Mouse (Mus musculus): ENCODE results near the gene Myof. TPM values are rescaled to one million over a fixed set of nuclear protein-coding genes. Genes with fewer than 3 reads are reported as not detected.
A peak's percentile ranks its signal among the peaks of the same experiment; 100 is the strongest.

Gene Myof
- total and polyA plus RNA-seq, 3 experiments = 0.55 TPM; not detected in 2

DNA sequence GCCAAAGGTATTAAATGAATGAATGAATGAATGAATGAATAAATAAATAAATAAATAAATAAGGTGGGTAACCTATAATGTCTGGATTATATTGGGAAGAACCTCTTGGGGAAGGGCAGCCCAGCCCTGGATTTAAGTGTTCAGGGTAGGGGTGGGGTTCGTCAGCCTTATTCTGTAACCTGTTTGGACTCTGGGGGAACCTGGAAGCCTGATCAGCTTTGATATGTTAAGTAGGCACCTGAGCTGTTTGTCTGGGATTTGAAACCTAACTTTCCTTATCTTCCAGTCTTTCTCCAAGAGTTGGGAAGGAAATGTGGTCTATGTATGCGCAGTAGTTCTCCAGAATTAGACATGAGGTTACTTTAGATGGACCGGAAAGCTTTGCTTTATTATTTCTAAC, 19.8 kb upstream of the Myof start:
- Histone ChIP-seq H3K4me3 (ENCODE audit: low read depth, low read length) (no peak overlapping the region), H3K36me3 (replicated peaks) (peaks cover 63% of the 10 kb centered on the region), H3K9me3 (replicated peaks) (no peaks in the 10 kb centered on the region), H3K27me3 (ENCODE audit: insufficient read depth, low read length) (no peaks in the 10 kb centered on the region), H3K4me1 (ENCODE audit: insufficient read depth, low read depth, low read length) (no peaks in the 10 kb centered on the region)
- DNase-seq (ENCODE audit: low spot score) (no peak), ATAC-seq (ENCODE audit: extremely low read depth, insufficient number of reproducible peaks, low FRiP score, poor library complexity, severe bottlenecking) (no peak)
- TF ChIP-seq TAL1 (conservative IDR thresholded peaks at IDR 0.05; ENCODE audit: low read depth, low read length) = no peak
- TF ChIP-seq GATA2 (IDR thresholded peaks at IDR 0.05; ENCODE audit: borderline replicate concordance, low read depth, low read length) = no peak
- no peak for TF ChIP-seq GATA1 (IDR thresholded peaks at IDR 0.05; ENCODE audit: borderline replicate concordance, low read length)
- no peak for TF ChIP-seq CTCF (IDR thresholded peaks at IDR 0.05; ENCODE audit: low read depth, low read length)
- TF ChIP-seq POLR2AphosphoS5 (IDR thresholded peaks at IDR 0.05; ENCODE audit: insufficient replicate concordance, low read depth, low read length) = no peak

DNA sequence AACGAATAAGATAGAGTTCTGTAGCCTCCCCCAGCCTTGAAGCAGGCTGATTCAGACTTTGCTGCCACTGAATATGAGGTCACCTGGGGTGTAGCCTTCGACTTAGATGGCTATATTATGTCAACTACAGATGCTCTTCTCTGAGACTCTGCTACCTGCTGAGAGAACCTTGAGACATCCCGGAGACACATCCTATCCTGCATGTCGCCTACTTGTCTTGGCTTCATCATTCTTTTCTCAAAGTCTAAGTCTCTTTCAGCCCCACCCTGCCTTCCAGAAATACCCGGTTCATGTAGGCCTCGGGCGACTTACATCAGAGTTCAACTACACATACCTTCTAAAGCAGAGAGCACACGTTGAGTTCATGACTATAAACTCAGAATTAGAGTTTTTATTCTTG, 13.6 kb upstream of the Myof start:
- DNase-seq (ENCODE audit: low spot score) (no peak), ATAC-seq (ENCODE audit: extremely low read depth, insufficient number of reproducible peaks, low FRiP score, poor library complexity, severe bottlenecking) (no peak)
- Histone ChIP-seq H3K4me1 (ENCODE audit: insufficient read depth, low read depth, low read length) (peaks cover 19% of the 10 kb centered on the region), H3K36me3 (replicated peaks) (peaks cover 44% of the 10 kb centered on the region), H3K9me3 (replicated peaks) (no peaks in the 10 kb centered on the region), H3K4me3 (ENCODE audit: low read depth, low read length) (no peak overlapping the region), H3K27me3 (ENCODE audit: insufficient read depth, low read length) (peaks cover 7% of the 10 kb centered on the region)
- TF ChIP-seq GATA2 (IDR thresholded peaks at IDR 0.05; ENCODE audit: borderline replicate concordance, low read depth, low read length) (no peak), GATA1 (IDR thresholded peaks at IDR 0.05; ENCODE audit: borderline replicate concordance, low read length) (no peak), CTCF (IDR thresholded peaks at IDR 0.05; ENCODE audit: low read depth, low read length) (no peak), TAL1 (conservative IDR thresholded peaks at IDR 0.05; ENCODE audit: low read depth, low read length) (no peak), POLR2AphosphoS5 (IDR thresholded peaks at IDR 0.05; ENCODE audit: insufficient replicate concordance, low read depth, low read length) (no peak)

DNA sequence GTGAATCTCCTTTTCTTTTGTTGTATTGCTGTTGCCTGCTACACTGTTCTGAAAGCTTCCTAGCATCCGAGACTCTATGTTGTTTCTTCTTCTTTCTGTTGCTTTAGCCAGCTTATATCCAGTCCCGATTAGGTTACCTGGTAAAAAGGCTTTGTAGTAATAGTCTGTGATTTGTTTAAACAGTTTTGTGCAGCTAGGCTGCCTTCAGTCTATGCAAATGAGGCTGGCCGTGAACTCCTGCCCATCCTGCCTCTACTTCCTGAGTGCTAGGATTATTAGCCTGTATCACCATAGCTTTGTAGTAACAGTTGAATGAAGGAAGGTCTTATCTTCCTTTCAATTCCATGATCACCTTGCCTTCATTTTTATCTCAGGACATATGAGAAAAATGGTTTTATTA, 12.9 kb upstream of the Myof start:
- ATAC-seq (ENCODE audit: extremely low read depth, insufficient number of reproducible peaks, low FRiP score, poor library complexity, severe bottlenecking) = no peak
- TF ChIP-seq GATA1 (IDR thresholded peaks at IDR 0.05; ENCODE audit: borderline replicate concordance, low read length) (no peak), TAL1 (conservative IDR thresholded peaks at IDR 0.05; ENCODE audit: low read depth, low read length) (no peak), GATA2 (IDR thresholded peaks at IDR 0.05; ENCODE audit: borderline replicate concordance, low read depth, low read length) (no peak), CTCF (IDR thresholded peaks at IDR 0.05; ENCODE audit: low read depth, low read length) (no peak), POLR2AphosphoS5 (IDR thresholded peaks at IDR 0.05; ENCODE audit: insufficient replicate concordance, low read depth, low read length) (no peak)
- Histone ChIP-seq H3K4me3 (ENCODE audit: low read depth, low read length) (no peak overlapping the region; the same call in 1 of the 2 replicates), H3K9me3 (replicated peaks) (no peaks in the 10 kb centered on the region), H3K4me1 (ENCODE audit: insufficient read depth, low read depth, low read length) (peaks cover 19% of the 10 kb centered on the region), H3K27me3 (ENCODE audit: insufficient read depth, low read length) (peaks cover 9% of the 10 kb centered on the region), H3K36me3 (replicated peaks) (peaks cover 41% of the 10 kb centered on the region)
- no peak for DNase-seq (ENCODE audit: low spot score)

DNA sequence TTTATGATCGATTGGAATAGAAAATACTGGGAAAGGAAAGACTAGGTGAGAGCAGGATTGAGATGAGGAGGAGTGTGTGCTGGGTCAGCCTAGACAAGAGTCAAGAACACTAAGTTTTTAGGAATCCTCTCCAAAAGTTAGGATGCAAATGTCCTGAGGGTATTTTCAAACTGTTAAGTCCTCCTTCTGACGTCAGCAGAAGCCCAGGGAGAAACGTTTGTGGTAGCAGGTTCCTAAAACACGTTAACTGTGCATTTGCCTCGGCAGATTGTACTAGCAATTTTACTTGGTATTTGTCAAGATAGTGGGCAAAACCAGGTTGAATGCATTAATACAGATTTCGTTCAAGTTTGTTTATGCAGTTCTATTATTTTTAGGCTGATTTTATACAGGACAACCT, 12.4 kb upstream of the Myof start:
- Histone ChIP-seq H3K9me3 (replicated peaks) (no peaks in the 10 kb centered on the region), H3K4me3 (ENCODE audit: low read depth, low read length) (peak overlapping the region; percentile 84), H3K4me1 (ENCODE audit: insufficient read depth, low read depth, low read length) (peaks cover 19% of the 10 kb centered on the region), H3K36me3 (replicated peaks) (peaks cover 36% of the 10 kb centered on the region), H3K27me3 (ENCODE audit: insufficient read depth, low read length) (peaks cover 11% of the 10 kb centered on the region)
- ATAC-seq (ENCODE audit: extremely low read depth, insufficient number of reproducible peaks, low FRiP score, poor library complexity, severe bottlenecking) (no peak), DNase-seq (ENCODE audit: low spot score) (no peak)
- TF ChIP-seq TAL1 (conservative IDR thresholded peaks at IDR 0.05; ENCODE audit: low read depth, low read length) (no peak), GATA1 (IDR thresholded peaks at IDR 0.05; ENCODE audit: borderline replicate concordance, low read length) (no peak), CTCF (IDR thresholded peaks at IDR 0.05; ENCODE audit: low read depth, low read length) (no peak), POLR2AphosphoS5 (IDR thresholded peaks at IDR 0.05; ENCODE audit: insufficient replicate concordance, low read depth, low read length) (no peak), GATA2 (IDR thresholded peaks at IDR 0.05; ENCODE audit: borderline replicate concordance, low read depth, low read length) (no peak)

DNA sequence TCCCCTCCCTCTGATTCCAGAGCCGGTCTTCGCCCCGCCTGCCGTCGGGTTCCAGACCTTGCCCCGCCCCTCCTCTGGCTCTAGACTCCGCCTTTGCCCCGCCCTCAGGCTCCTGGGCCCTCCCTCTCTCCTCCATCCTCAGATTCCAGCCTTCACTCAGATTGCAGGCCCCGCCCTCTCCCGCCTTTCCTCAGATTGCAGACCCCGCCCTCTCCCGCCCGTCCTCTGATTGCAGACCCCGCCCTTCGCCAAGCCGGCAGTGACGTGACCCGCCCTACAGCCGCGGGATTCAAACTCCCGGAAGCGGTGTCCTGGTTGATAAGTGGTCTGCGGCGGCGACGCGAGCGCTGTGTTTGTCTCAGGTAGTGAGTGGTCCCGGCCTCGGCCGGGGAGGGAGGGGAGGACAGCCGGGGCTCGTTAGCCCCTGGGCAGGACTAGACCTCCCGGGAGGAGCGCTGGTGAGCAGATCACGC, 11.4 kb upstream of the Myof start, which contains the start of gene Cep55:
TSS of gene Cep55 (plus strand) at position 292 of the 473 bp plus-strand sequence.
- no peaks in the 10 kb centered on the region for H3K9me3 ChIP-seq (replicated peaks)
- peaks cover 11% of the 10 kb centered on the region for H3K27me3 ChIP-seq (ENCODE audit: insufficient read depth, low read length)
- peak; percentile 87 for ATAC-seq (ENCODE audit: extremely low read depth, insufficient number of reproducible peaks, low FRiP score, poor library complexity, severe bottlenecking)
- peaks cover 26% of the 10 kb centered on the region for H3K36me3 ChIP-seq (replicated peaks)
- peak within 1 kb of the TSS; percentile 84 for H3K4me3 ChIP-seq (ENCODE audit: low read depth, low read length)
- peaks cover 19% of the 10 kb centered on the region for H3K4me1 ChIP-seq (ENCODE audit: insufficient read depth, low read depth, low read length)
- DNase-seq (ENCODE audit: low spot score) = peak; percentile 80
- no peak for TF ChIP-seq TAL1 (conservative IDR thresholded peaks at IDR 0.05; ENCODE audit: low read depth, low read length)
- no peak for TF ChIP-seq POLR2AphosphoS5 (IDR thresholded peaks at IDR 0.05; ENCODE audit: insufficient replicate concordance, low read depth, low read length)
- TF ChIP-seq CTCF (IDR thresholded peaks at IDR 0.05; ENCODE audit: low read depth, low read length) = no peak
- TF ChIP-seq GATA2 (IDR thresholded peaks at IDR 0.05; ENCODE audit: borderline replicate concordance, low read depth, low read length) = no peak
- TF ChIP-seq GATA1 (IDR thresholded peaks at IDR 0.05; ENCODE audit: borderline replicate concordance, low read length) = no peak

DNA sequence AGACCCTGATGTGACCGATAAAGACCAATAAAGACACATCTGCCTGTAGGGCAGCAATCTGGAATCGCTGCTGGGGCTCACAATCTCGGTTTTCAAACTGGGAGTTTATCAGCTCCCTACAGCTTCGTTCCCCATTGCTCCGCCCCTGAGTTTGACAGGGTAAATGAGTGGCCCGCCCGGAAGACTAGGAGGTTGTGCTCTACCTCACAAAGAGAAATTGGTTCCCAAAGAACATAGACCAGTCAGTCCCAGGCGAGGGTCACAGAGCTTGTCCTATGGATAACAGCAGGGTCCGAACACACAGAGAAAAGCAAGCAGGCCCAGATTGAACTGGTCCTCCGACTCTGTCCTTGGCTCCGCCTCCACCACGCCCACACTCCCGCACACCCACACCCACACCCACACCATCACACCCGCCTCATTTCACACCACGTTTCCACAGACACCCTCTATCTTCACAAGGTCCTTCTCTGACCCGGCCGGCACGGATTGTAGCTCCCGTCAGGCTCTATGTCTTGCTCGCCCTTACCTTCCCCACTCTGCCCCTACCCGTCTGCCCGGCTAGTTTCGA, 10.9 kb upstream of the Myof start:
- peaks cover 11% of the 10 kb centered on the region for H3K27me3 ChIP-seq (ENCODE audit: insufficient read depth, low read length)
- peak overlapping the region; percentile 84 for H3K4me3 ChIP-seq (ENCODE audit: low read depth, low read length)
- TF ChIP-seq TAL1 (conservative IDR thresholded peaks at IDR 0.05; ENCODE audit: low read depth, low read length) = peak; percentile 94
- no peak for TF ChIP-seq GATA2 (IDR thresholded peaks at IDR 0.05; ENCODE audit: borderline replicate concordance, low read depth, low read length)
- H3K9me3 ChIP-seq (replicated peaks) = no peaks in the 10 kb centered on the region
- peak; percentile 61 for ATAC-seq (ENCODE audit: extremely low read depth, insufficient number of reproducible peaks, low FRiP score, poor library complexity, severe bottlenecking)
- H3K36me3 ChIP-seq (replicated peaks) = peaks cover 21% of the 10 kb centered on the region
- DNase-seq (ENCODE audit: low spot score) = peak; percentile 54
- peaks cover 19% of the 10 kb centered on the region for H3K4me1 ChIP-seq (ENCODE audit: insufficient read depth, low read depth, low read length)
